Mouse (Mus musculus) intestine, embryonic 14.5 days (tissue): Measurements from ENCODE around the gene Fam120a. TPM values are rescaled to one million over a fixed set of nuclear protein-coding genes. Genes with fewer than 3 reads are reported as not detected.

Experiments
- ATAC-seq: fragments of 200-750 bp; cut with Nextera tagmentation; replicated peaks from 2 replicates; pipeline ENCODE4 v1.8.0; 2017; ENCODE audit warnings: low read depth, moderate number of reproducible peaks, moderate TSS enrichment, moderate library complexity; ENCODE audit not compliant: low FRiP score, low TSS enrichment
- DNase-seq: peaks from one replicate; pipeline ENCODE4 v3.0.0-alpha.2; 2018; ENCODE audit warnings: low spot score
- H3K27ac ChIP-seq: fragments of 300-500 bp; sonication (generic); 2 replicates; pipeline ENCODE4 v1.5.1; 2014; ENCODE audit warnings: low read depth, mild to moderate bottlenecking, control low read depth
- H3K27me3 ChIP-seq: fragments of 300-500 bp; sonication (generic); replicated peaks from 2 replicates; pipeline ENCODE4 v1.6.1; 2014; ENCODE audit warnings: low read length, control low read depth; ENCODE audit not compliant: control insufficient read depth, insufficient read depth
- H3K36me3 ChIP-seq: fragments of 300-500 bp; sonication (generic); 2 replicates; pipeline ENCODE4 v1.6.1; 2014; ENCODE audit warnings: low read length, control low read depth; ENCODE audit not compliant: control insufficient read depth, insufficient read depth
- H3K4me1 ChIP-seq: fragments of 300-500 bp; sonication (generic); replicated peaks from 2 replicates; pipeline ENCODE4 v1.6.1; 2014; ENCODE audit warnings: low read length, control low read depth, mixed read lengths; ENCODE audit not compliant: control insufficient read depth, insufficient read depth
- H3K4me2 ChIP-seq: fragments of 300-500 bp; sonication (generic); 2 replicates; pipeline ENCODE4 v1.6.1; 2014; ENCODE audit warnings: low read length
- H3K4me3 ChIP-seq: fragments of 300-500 bp; sonication (generic); 2 replicates; pipeline ENCODE4 v1.5.1; 2014; ENCODE audit warnings: low read depth, low read length, control low read depth, mixed read lengths
- H3K9ac ChIP-seq: fragments of 300-500 bp; sonication (generic); 2 replicates; pipeline ENCODE4 v1.6.1; 2014; ENCODE audit warnings: mild to moderate bottlenecking, low read length
- H3K9me3 ChIP-seq: fragments of 300-500 bp; sonication (generic); 2 replicates; pipeline ENCODE4 v1.6.1; 2016; ENCODE audit warnings: low read length, control low read depth; ENCODE audit not compliant: control insufficient read depth
- WGBS: fragments of 180-500 bp; shearing (Covaris S2); extraction: QIAGEN DNeasy Blood & Tissue Kit; methylation state at CpG from one replicate; pipeline ENCODE4 v1.1.7; 2014; 5-methylcytosine and 5-hydroxymethylcytosine counted together
- polyA plus RNA-seq: library from polyadenylated mRNA; unstranded; fragments of >200 nt; fragmentation: Nextera tagmentation; extraction: Ambion mirVana; gene quantifications from 2 replicates; pipeline ENCODE4 v1.2.1, GENCODE M21; 2014

Fam120a gene
- polyA plus RNA-seq, 1 experiment from 2014 or later: 43.8 TPM

DNA sequence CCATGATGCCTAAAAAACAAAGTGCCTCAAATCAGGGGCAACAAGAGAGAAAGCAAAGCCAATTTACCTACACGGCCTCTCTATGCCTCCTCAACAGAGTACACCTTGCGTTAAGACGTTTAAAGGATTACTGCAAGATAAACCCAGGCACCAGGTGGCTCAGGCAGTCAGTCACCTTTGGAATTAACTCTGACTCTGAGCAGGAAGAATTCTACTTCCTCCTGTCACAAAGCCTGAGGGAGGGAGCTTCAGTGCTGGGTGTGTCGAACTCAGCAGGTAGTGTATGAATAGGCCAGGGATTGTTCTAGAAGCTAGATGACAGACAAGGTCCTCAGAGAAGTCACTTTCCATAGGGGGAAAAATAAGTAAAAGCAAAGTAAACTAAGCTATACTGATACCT, 9.2 kb downstream of the Fam120a start:
- peak overlapping the region; percentile 57 for H3K27ac ChIP-seq
- ATAC-seq (no peak; the same call in 1 of the 2 replicates), DNase-seq (no peak)
- no peaks in the 10 kb centered on the region for H3K9me3 ChIP-seq
- no peaks in the 10 kb centered on the region for H3K36me3 ChIP-seq
- no peak overlapping the region for H3K4me3 ChIP-seq
- WGBS: 52% methylated on average over 4 of the region's 4 CpGs
- no peak overlapping the region for H3K4me2 ChIP-seq
- H3K4me1 ChIP-seq: peaks cover 24% of the 10 kb centered on the region
- no peaks in the 10 kb centered on the region for H3K27me3 ChIP-seq
- no peak overlapping the region for H3K9ac ChIP-seq

DNA sequence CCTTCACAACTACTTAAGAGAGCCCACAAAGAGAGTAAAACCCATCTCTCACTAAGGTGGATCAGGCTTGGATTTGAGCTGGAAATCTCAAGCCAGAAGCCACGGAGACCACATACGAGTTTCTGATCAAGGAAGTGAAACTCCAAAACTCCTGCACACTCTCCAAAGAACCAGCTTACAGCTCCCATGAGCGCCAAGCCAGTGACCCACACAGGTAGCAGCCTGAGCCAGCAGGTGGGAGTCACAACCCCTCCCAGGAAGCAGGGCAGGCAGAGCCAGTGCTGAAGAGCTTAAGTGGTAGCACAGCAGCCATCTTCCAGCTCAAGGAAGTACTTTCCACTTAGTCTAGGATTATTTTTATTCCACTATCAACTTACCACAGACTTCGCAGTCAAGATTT, 13.0 kb downstream of the Fam120a start:
- Histone ChIP-seq H3K9me3 (no peaks in the 10 kb centered on the region), H3K27me3 (no peaks in the 10 kb centered on the region), H3K4me3 (no peak overlapping the region), H3K4me1 (0 out of 2 replicates have a peak, but pooled peaks cover 7% of the 10 kb centered on the region), H3K4me2 (no peak overlapping the region), H3K9ac (no peak overlapping the region), H3K36me3 (no peaks in the 10 kb centered on the region), H3K27ac (no peak overlapping the region)
- no peak for DNase-seq
- no peak for ATAC-seq
- WGBS: 92% methylated on average over 4 of the region's 4 CpGs

DNA sequence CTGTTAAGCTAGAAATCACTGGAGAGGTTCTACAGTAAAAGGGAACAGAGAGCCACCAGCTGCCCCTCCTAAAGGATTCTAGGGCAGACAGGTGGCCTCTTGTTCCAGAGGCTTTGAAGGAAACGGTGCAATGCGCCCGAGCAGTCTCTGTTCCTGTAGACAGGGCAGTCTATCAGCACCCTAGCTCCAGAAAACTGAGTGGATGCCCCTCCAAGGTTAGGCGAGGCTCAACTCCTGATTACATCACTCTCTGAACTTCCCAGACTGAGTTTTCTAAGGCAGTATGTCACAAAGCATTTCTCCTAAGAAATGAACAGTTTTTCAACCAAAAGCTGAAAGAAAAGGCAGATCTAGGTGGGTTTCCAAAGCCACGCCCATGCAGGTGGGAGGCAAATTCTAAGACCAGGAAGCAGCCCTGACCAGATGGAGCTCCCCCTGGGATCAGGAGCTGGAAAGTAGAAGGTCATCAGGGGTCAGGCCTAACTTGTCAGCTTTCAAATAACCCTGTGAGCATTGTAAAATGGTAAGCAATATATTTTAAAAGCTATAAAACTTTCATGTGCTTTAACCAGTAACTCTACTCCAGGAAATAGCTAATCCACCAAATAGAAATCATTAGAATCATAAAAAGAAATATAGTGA, 17.1 kb downstream of the Fam120a start:
- Histone ChIP-seq H3K9ac (no peak overlapping the region), H3K27ac (no peak overlapping the region), H3K9me3 (no peaks in the 10 kb centered on the region), H3K4me3 (no peak overlapping the region), H3K4me1 (0 out of 2 replicates have a peak, but pooled peaks cover 7% of the 10 kb centered on the region), H3K4me2 (no peak overlapping the region), H3K36me3 (peaks cover 36% of the 10 kb centered on the region), H3K27me3 (no peaks in the 10 kb centered on the region)
- DNase-seq (no peak), ATAC-seq (peak; percentile 53; the same call in 1 of the 2 replicates)
- WGBS: 48% methylated on average over 5 of the region's 5 CpGs

DNA sequence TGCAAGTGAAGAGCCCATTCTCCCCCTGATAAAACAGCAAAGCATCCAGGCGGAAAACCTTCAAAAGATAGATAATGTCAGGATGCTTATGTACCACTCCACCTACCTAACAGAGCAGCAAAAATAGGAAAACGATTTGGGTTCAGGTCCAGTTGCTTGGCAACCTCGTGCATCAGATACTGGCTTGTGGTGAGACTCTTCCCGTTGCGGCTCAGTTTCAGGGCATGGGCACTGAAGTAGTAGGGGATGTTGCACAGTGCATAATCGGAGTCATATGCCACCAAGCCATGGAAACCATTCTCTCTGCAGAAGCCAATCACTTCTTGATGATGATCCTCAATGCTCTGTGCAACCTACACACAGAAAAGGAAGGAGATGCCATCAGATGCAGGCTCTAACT, 18.9 kb downstream of the Fam120a start:
- H3K27me3 ChIP-seq: no peaks in the 10 kb centered on the region
- no peak for DNase-seq
- no peak for ATAC-seq
- H3K36me3 ChIP-seq: peaks cover 51% of the 10 kb centered on the region
- no peak overlapping the region for H3K27ac ChIP-seq
- no peak overlapping the region for H3K4me3 ChIP-seq
- WGBS: 91% methylated on average over 6 of the region's 6 CpGs
- H3K4me1 ChIP-seq: 0 out of 2 replicates have a peak, but pooled peaks cover 7% of the 10 kb centered on the region
- H3K4me2 ChIP-seq: no peak overlapping the region
- no peaks in the 10 kb centered on the region for H3K9me3 ChIP-seq
- no peak overlapping the region for H3K9ac ChIP-seq

DNA sequence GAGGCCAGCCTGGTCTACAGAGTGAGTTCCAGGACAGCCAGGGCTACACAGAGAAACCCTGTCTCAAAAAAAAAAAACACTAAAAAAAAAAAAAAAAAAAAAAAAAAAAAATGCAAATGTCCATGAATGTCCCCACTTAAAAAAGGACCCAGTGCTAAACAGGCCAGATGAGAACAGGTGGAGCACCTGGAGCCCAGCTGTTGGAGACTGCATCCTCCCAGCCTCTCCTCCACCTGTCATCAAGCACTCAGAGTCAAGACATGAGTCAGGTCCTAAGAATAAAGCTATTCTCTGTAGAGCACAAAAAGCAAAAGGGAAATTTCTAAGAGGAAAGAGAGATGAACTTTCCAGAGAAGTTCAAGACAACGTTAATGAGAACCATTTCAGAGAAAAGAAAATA, 23.2 kb downstream of the Fam120a start:
- 88% methylated on average over 1 of the region's 1 CpGs for WGBS
- Histone ChIP-seq H3K9me3 (no peaks in the 10 kb centered on the region), H3K27me3 (no peaks in the 10 kb centered on the region), H3K4me2 (no peak overlapping the region), H3K36me3 (peaks cover 83% of the 10 kb centered on the region), H3K4me1 (no peaks in the 10 kb centered on the region), H3K9ac (no peak overlapping the region), H3K4me3 (no peak overlapping the region), H3K27ac (no peak overlapping the region)
- no peak for DNase-seq
- ATAC-seq: no peak

DNA sequence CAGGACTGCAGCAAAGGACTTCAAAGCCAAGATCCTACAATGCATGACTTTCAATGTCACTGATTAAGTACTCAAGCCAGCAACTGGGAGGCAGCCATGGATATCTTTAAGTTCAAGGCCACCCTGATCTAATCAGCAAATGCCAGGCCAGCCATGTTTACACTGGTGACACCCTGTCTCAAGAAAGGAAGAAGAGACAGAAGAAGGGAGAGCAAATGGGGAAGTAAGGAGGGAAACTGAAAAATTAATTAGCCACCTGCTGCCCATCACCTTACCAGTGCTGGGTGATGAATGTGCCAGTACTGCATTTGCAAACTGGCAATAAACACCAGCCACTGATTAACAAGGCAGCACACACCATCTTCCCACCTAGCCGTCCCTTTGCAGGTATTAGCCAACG, 25.3 kb downstream of the Fam120a start:
- Histone ChIP-seq H3K9ac (no peak overlapping the region), H3K4me3 (no peak overlapping the region), H3K9me3 (no peaks in the 10 kb centered on the region), H3K27me3 (no peaks in the 10 kb centered on the region), H3K4me2 (no peak overlapping the region), H3K36me3 (peaks cover 73% of the 10 kb centered on the region), H3K27ac (no peak overlapping the region), H3K4me1 (no peaks in the 10 kb centered on the region)
- WGBS: 71% methylated on average over 2 of the region's 2 CpGs
- DNase-seq: no peak
- ATAC-seq: no peak

DNA sequence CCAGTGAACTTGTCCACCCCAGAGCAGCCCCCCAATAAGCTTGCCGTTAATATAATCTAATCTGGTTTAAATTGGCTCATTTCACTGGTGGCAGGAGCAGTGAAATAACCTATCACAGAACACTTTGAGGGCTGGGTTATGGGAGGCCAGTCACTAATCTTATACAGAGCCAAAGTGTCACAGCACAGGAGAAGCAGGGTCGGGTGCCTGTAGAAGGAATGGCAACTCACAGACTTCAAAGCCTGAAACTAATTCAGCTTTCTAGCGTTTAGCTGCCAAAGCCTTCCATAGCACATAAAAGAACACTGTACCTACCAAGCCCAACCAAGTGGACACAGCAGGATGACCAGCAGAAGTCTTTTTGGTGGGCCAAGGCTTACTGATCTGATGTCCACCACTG, 26.0 kb downstream of the Fam120a start:
- no peak for DNase-seq
- no peaks in the 10 kb centered on the region for H3K9me3 ChIP-seq
- 68% methylated on average over 3 of the region's 3 CpGs for WGBS
- no peak overlapping the region for H3K9ac ChIP-seq
- H3K4me3 ChIP-seq: no peak overlapping the region
- H3K4me2 ChIP-seq: no peak overlapping the region
- H3K36me3 ChIP-seq: peaks cover 72% of the 10 kb centered on the region
- H3K27ac ChIP-seq: no peak overlapping the region
- H3K27me3 ChIP-seq: no peaks in the 10 kb centered on the region
- no peak for ATAC-seq
- no peaks in the 10 kb centered on the region for H3K4me1 ChIP-seq

DNA sequence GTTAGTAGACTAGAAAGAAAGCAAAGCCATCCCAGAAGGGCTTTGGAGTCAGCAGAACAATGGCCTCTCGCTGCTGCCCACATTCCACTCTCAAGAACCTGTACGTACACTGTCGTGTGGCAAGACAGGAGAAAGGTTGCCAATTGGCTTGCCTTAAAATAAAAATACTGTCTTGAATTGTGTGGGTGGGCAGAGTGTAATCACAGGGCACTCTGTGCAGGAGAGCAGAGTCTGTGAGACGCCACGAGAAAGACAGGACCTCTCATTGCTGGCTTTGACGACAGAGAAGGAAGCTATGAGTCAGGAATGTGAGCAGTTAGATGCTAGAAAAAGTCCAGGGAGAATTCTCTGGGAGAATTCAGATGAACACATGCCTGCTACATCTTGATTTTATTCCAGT, 33.2 kb downstream of the Fam120a start:
- ATAC-seq: no peak
- no peaks in the 10 kb centered on the region for H3K4me1 ChIP-seq
- WGBS: 73% methylated on average over 6 of the region's 6 CpGs
- H3K27ac ChIP-seq: no peak overlapping the region
- DNase-seq: no peak
- no peak overlapping the region for H3K4me2 ChIP-seq
- H3K9ac ChIP-seq: no peak overlapping the region
- H3K4me3 ChIP-seq: no peak overlapping the region
- no peaks in the 10 kb centered on the region for H3K27me3 ChIP-seq
- H3K9me3 ChIP-seq: no peaks in the 10 kb centered on the region
- H3K36me3 ChIP-seq: peaks cover 66% of the 10 kb centered on the region

DNA sequence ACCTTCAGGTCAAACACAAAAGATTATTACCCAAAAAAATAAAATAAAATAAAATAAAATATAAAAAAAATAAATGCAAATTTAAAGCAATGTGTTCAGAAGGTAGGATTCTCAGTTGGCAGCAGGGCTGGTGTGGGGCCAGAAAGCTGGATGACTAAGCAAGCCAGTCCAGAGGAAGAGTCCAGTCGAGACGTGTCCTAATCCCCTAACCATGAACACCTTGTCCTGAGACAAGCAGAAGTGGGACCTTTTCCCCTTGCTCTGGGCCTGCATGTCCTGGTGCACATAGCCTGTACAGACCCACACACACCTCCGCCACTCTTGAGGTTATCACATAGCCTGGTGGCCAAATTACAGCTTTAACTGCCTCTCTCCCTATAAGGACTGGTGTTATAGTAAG, 35.1 kb downstream of the Fam120a start:
- Histone ChIP-seq H3K9ac (no peak overlapping the region), H3K4me2 (no peak overlapping the region), H3K36me3 (peaks cover 70% of the 10 kb centered on the region), H3K27me3 (no peaks in the 10 kb centered on the region), H3K4me3 (no peak overlapping the region), H3K4me1 (no peaks in the 10 kb centered on the region), H3K9me3 (no peaks in the 10 kb centered on the region), H3K27ac (no peak overlapping the region)
- ATAC-seq (no peak), DNase-seq (no peak)
- WGBS: 80% methylated on average over 3 of the region's 3 CpGs
